Mouse (Mus musculus): ENCODE data around the gene Vmn2r107. TPM values are rescaled to one million over a fixed set of nuclear protein-coding genes. Genes with fewer than 3 reads are reported as not detected.

Gene Vmn2r107
- polyA plus RNA-seq (2017; shearing (Covaris generic)): not detected

GRCm38 (mm10) chr17:20344942-20345341 is at the start of gene Vmn2r107:
Vmn2r107 (plus strand) TSS chr17:20345242.

GRCm38 (mm10) chr17:20413846-20414245 is 68.8 kb downstream of the Vmn2r107 start, which contains the start of gene Vmn1r224:
Vmn1r224 (plus strand) TSS chr17:20414146.

Other genes starting within 250 kb of the Vmn2r107 start
- not detected for gene Fpr-rs7, start 231.0 kb upstream of the Vmn2r107 start, polyA plus RNA-seq (2017; shearing (Covaris generic))
- not detected for gene Fpr-rs6, start 162.1 kb upstream of the Vmn2r107 start, polyA plus RNA-seq (2017; shearing (Covaris generic))
- gene Vmn2r105, start 110.2 kb upstream of the Vmn2r107 start, polyA plus RNA-seq (2017; shearing (Covaris generic)): not detected
- gene Vmn2r106, start 59.7 kb upstream of the Vmn2r107 start, polyA plus RNA-seq (2017; shearing (Covaris generic)): not detected
- not detected for gene Vmn1r224, start 68.9 kb downstream of the Vmn2r107 start, polyA plus RNA-seq (2017; shearing (Covaris generic))
- gene Vmn2r108, start 136.1 kb downstream of the Vmn2r107 start, polyA plus RNA-seq (2017; shearing (Covaris generic)): not detected
- not detected for gene Vmn1r225, start 152.9 kb downstream of the Vmn2r107 start, polyA plus RNA-seq (2017; shearing (Covaris generic))
- not detected for gene Vmn2r109, start 219.5 kb downstream of the Vmn2r107 start, polyA plus RNA-seq (2017; shearing (Covaris generic))